Mouse (Mus musculus) olfactory bulb, adult 2 months (tissue): ENCODE measurements at regions not wholly inside any gene's neighbourhood (a gene's known extent, or its start where the extent isn't known, plus 50 kb on each side); places are given as distances from the start of the nearest gene placed in this dataset.

Experiments
- CTCF ChIP-seq: fragments of 200-500 bp; IDR thresholded peaks from 2 replicates; pipeline ENCODE4 v1.5.1; 2012; ENCODE audit warnings: low read depth, mild to moderate bottlenecking, low read length, moderate library complexity; ENCODE audit not compliant: insufficient read depth
- POLR2A ChIP-seq: fragments of 200-500 bp; IDR thresholded peaks from 2 replicates; pipeline ENCODE4 v1.6.1; 2012; ENCODE audit warnings: mild to moderate bottlenecking, low read depth, low read length, moderate library complexity; ENCODE audit not compliant: insufficient read depth

GRCm38 (mm10) chr2:137215697-137216096, 99.3 kb upstream of the Jag1 start:
- TF ChIP-seq POLR2A: no peak
- no peak for TF ChIP-seq CTCF
